Mouse (Mus musculus): Measurements from ENCODE around the gene Plcl1.
"Not testable (repeated sequence)": the region's sequence is repeated elsewhere in the genome, so short reads cannot be mapped to it uniquely, and the experiment has no call there.

Gene Plcl1

GRCm38 (mm10) chr1:55438617-55439016 lies 32.9 kb downstream of the Plcl1 start:
- no peak for DNase-seq (ENCODE audit: low read depth, low spot score)

GRCm38 (mm10) chr1:55445043-55445688 lies 39.4 kb downstream of the Plcl1 start:
- no peak for DNase-seq (ENCODE audit: low read depth, low spot score)

- DNase-seq (ENCODE audit: low read depth, low spot score), result no peak
Measured at GRCm38 (mm10) chr1:55445689-55446044, 39.9 kb downstream of the Plcl1 start.

GRCm38 (mm10) chr1:55446273-55446672 lies 40.6 kb downstream of the Plcl1 start:
- no peak for DNase-seq (ENCODE audit: low read depth, low spot score)

- DNase-seq (ENCODE audit: low read depth, low spot score), result no peak
Measured at GRCm38 (mm10) chr1:55446876-55447275, 41.2 kb downstream of the Plcl1 start.

GRCm38 (mm10) chr1:55447661-55448060 lies 41.9 kb downstream of the Plcl1 start:
- peak; percentile 34 for DNase-seq (ENCODE audit: low read depth, low spot score)

GRCm38 (mm10) chr1:55448104-55448503 lies 42.4 kb downstream of the Plcl1 start:
- no peak for DNase-seq (ENCODE audit: low read depth, low spot score)

- DNase-seq (ENCODE audit: low read depth, low spot score), result no peak
Measured at GRCm38 (mm10) chr1:55449779-55450178, 44.1 kb downstream of the Plcl1 start.

GRCm38 (mm10) chr1:55454119-55454518 lies 48.4 kb downstream of the Plcl1 start:
- no peak for DNase-seq (ENCODE audit: low read depth, low spot score)

GRCm38 (mm10) chr1:55462301-55462700 lies 56.6 kb downstream of the Plcl1 start:
- DNase-seq (ENCODE audit: low read depth, low spot score), result no peak

GRCm38 (mm10) chr1:55473756-55474155 lies 68.0 kb downstream of the Plcl1 start:
- DNase-seq (ENCODE audit: low read depth, low spot score), result peak; percentile 4

- DNase-seq (ENCODE audit: low read depth, low spot score), result peak; percentile 59
Measured at GRCm38 (mm10) chr1:55474976-55475375, 69.3 kb downstream of the Plcl1 start.

- not testable (repeated sequence) for DNase-seq (ENCODE audit: low read depth, low spot score)
Measured at GRCm38 (mm10) chr1:55487371-55487770, 81.7 kb downstream of the Plcl1 start.

- no peak for DNase-seq (ENCODE audit: low read depth, low spot score)
Measured at GRCm38 (mm10) chr1:55488261-55488660, 82.5 kb downstream of the Plcl1 start.

GRCm38 (mm10) chr1:55489355-55489754 lies 83.6 kb downstream of the Plcl1 start:
- no peak for DNase-seq (ENCODE audit: low read depth, low spot score)

GRCm38 (mm10) chr1:55499872-55500271 lies 94.2 kb downstream of the Plcl1 start:
- DNase-seq (ENCODE audit: low read depth, low spot score), result no peak

- no peak for DNase-seq (ENCODE audit: low read depth, low spot score)
Measured at GRCm38 (mm10) chr1:55500981-55501682, 95.4 kb downstream of the Plcl1 start.

GRCm38 (mm10) chr1:55505811-55506210 lies 100.1 kb downstream of the Plcl1 start:
- no peak for DNase-seq (ENCODE audit: low read depth, low spot score)

GRCm38 (mm10) chr1:55507061-55507460 lies 101.3 kb downstream of the Plcl1 start:
- DNase-seq (ENCODE audit: low read depth, low spot score), result peak; percentile 29

- DNase-seq (ENCODE audit: low read depth, low spot score), result no peak
Measured at GRCm38 (mm10) chr1:55509587-55509986, 103.9 kb downstream of the Plcl1 start.

- DNase-seq (ENCODE audit: low read depth, low spot score), result no peak
Measured at GRCm38 (mm10) chr1:55512165-55512564, 106.4 kb downstream of the Plcl1 start.

GRCm38 (mm10) chr1:55512799-55513198 lies 107.1 kb downstream of the Plcl1 start:
- DNase-seq (ENCODE audit: low read depth, low spot score), result not testable (repeated sequence)

GRCm38 (mm10) chr1:55517182-55517581 lies 111.5 kb downstream of the Plcl1 start:
- no peak for DNase-seq (ENCODE audit: low read depth, low spot score)

Measured in A20 (cell line).